Mouse (Mus musculus): ENCODE measurements around the gene Vmn1r26. TPM values are rescaled to one million over a fixed set of nuclear protein-coding genes. Genes with fewer than 3 reads are reported as not detected.
"Not testable (repeated sequence)": the region's sequence is repeated elsewhere in the genome, so short reads cannot be mapped to it uniquely, and the experiment has no call there.

The Vmn1r26 gene
- total RNA-seq (2021): not detected
- long read RNA-seq, experiment 1: 0 reads
- long read RNA-seq, experiment 2: 0 reads

- DNase-seq: no peak
Observed at GRCm38 (mm10) chr6:58015059-58015458, at the start of gene Vmn1r26. Vmn1r26 (minus strand) TSS chr6:58015159.

GRCm38 (mm10) chr6:58044025-58044424 lies 29.1 kb upstream of the Vmn1r26 start:
- DNase-seq: no peak

GRCm38 (mm10) chr6:58017478-58017877 lies 2.5 kb upstream of the Vmn1r26 start:
- DNase-seq: not testable (repeated sequence)

GRCm38 (mm10) chr6:57980710-57981109 lies 34.2 kb downstream of the Vmn1r26 start, which contains the start of gene Vmn1r25:
Vmn1r25 (minus strand) TSS chr6:57980810.
- DNase-seq: no peak

GRCm38 (mm10) chr6:57961403-57961802 lies 53.6 kb downstream of the Vmn1r26 start, which contains the start of gene Vmn1r24:
Vmn1r24 (minus strand) TSS chr6:57961503.
- DNase-seq: not testable (repeated sequence)

Other genes starting within 250 kb of the Vmn1r26 start
- 1 to 10 TPM; 5.1 to 7.5 TPM for gene Vopp1, start 190.0 kb downstream of the Vmn1r26 start, total RNA-seq (2021)
- not detected for gene Vmn1r21, start 164.8 kb downstream of the Vmn1r26 start, total RNA-seq (2021)
- not detected for gene Vmn1r22, start 107.1 kb downstream of the Vmn1r26 start, total RNA-seq (2021)
- not detected for gene Vmn1r23, start 88.3 kb downstream of the Vmn1r26 start, total RNA-seq (2021)
- gene Vmn1r24, start 53.7 kb downstream of the Vmn1r26 start, total RNA-seq (2021): not detected
- not detected for gene Vmn1r25, start 34.3 kb downstream of the Vmn1r26 start, total RNA-seq (2021)
- gene Vmn1r27, start 203.7 kb upstream of the Vmn1r26 start, total RNA-seq (2021): not detected
- not detected for gene Vmn1r28, start 246.9 kb upstream of the Vmn1r26 start, total RNA-seq (2021)